Mouse (Mus musculus): Measurements from ENCODE around the gene Slf2. TPM values are rescaled to one million over a fixed set of nuclear protein-coding genes. Genes with fewer than 3 reads are reported as not detected.

Slf2 gene
- polyA plus RNA-seq, 1 experiment: 6.6 TPM

DNA sequence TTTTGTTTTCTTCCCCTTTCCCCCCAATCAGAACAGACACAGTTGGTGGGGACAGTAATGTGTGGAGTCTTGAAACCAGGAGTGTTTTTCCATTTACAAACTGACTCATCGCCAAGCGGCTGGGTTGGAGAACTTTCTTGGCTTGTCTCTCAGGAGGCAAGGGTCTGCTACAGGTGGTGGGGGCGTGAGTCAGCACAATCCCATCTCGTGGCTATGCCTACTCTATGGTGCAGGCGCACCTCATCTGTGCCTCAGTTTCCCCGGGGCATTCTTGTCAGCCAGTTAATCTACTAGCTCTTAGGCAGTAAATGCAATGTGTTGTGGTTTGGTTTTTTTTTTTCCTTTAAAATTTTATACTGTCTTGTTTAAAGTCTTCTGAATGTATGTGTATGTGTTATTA lies 52.4 kb downstream of the Slf2 start:
- Histone ChIP-seq H3K27me3 (ENCODE audit: control insufficient read depth, insufficient read depth, insufficient read length) (no peaks in the 10 kb centered on the region), H3K79me2 (ENCODE audit: control insufficient read depth, insufficient read depth) (no peaks in the 10 kb centered on the region), H3K4me3 (no peak overlapping the region), H3ac (ENCODE audit: control insufficient read depth, insufficient read length) (no peak overlapping the region), H3K4me2 (ENCODE audit: low read depth) (no peak overlapping the region), H3K36me3 (ENCODE audit: control insufficient read depth, insufficient read depth) (peaks cover 25% of the 10 kb centered on the region)
- TF ChIP-seq E2F4 (IDR thresholded peaks at IDR 0.05; ENCODE audit: insufficient read depth): no peak
- no peak for TF ChIP-seq TCF3 (IDR thresholded peaks at IDR 0.05; ENCODE audit: insufficient read length, low read depth)
- no peak for TF ChIP-seq MAX (IDR thresholded peaks at IDR 0.05; ENCODE audit: low read depth)
- TF ChIP-seq MYOG (IDR thresholded peaks at IDR 0.05; ENCODE audit: control insufficient read depth in 1 of 3, insufficient read depth in 1 of 3, insufficient read length in 2 of 3, low read depth in 2 of 3): no peak
- TF ChIP-seq USF1 (IDR thresholded peaks at IDR 0.05; ENCODE audit: low read depth): no peak
- TF ChIP-seq POLR2A (IDR thresholded peaks at IDR 0.05; ENCODE audit: insufficient read length, low read depth): no peak
- no peak for TF ChIP-seq TCF12 (IDR thresholded peaks at IDR 0.05; ENCODE audit: insufficient read depth, poor library complexity, severe bottlenecking)
- TF ChIP-seq REST (IDR thresholded peaks at IDR 0.05; ENCODE audit: insufficient read depth, insufficient read length): no peak
- TF ChIP-seq CEBPB (IDR thresholded peaks at IDR 0.05; ENCODE audit: insufficient read depth, poor library complexity, severe bottlenecking): no peak
- TF ChIP-seq POLR2AphosphoS2 (IDR thresholded peaks at IDR 0.05; ENCODE audit: insufficient read length, low read depth): no peak
- no peak for TF ChIP-seq SRF (IDR thresholded peaks at IDR 0.05; ENCODE audit: control insufficient read depth, insufficient read length, low read depth)
- TF ChIP-seq MYOD1 (IDR thresholded peaks at IDR 0.05; ENCODE audit: control insufficient read depth in 1 of 3, insufficient read length in 2 of 3, low read depth in 2 of 3): no peak

DNA sequence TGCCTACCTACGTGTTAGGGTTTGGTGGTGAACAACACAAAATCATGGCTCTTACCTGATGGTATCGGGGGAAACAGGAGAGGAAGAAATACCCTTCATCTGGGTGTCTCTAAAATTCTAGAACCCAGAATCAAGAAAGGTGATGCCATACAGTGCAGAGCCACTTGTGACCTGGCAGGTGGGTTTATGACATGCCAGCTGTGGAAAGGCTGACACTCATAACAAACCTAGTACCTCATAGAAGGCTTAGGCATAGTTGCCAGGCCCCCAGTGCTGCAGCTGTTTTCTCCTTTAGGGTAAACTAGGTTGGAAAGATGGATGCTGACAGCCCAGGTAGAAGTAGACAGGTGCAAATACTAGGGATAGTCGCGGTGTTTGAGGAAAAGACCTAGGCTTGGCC lies 53.5 kb downstream of the Slf2 start:
- Histone ChIP-seq H3K4me3 (no peak overlapping the region), H3K36me3 (ENCODE audit: control insufficient read depth, insufficient read depth) (peaks cover 19% of the 10 kb centered on the region), H3K4me2 (ENCODE audit: low read depth) (no peak overlapping the region), H3K27me3 (ENCODE audit: control insufficient read depth, insufficient read depth, insufficient read length) (peaks cover 3% of the 10 kb centered on the region), H3ac (ENCODE audit: control insufficient read depth, insufficient read length) (no peak overlapping the region), H3K79me2 (ENCODE audit: control insufficient read depth, insufficient read depth) (no peaks in the 10 kb centered on the region)
- no peak for TF ChIP-seq TCF12 (IDR thresholded peaks at IDR 0.05; ENCODE audit: insufficient read depth, poor library complexity, severe bottlenecking)
- no peak for TF ChIP-seq POLR2AphosphoS2 (IDR thresholded peaks at IDR 0.05; ENCODE audit: insufficient read length, low read depth)
- no peak for TF ChIP-seq MYOD1 (IDR thresholded peaks at IDR 0.05; ENCODE audit: control insufficient read depth in 1 of 3, insufficient read length in 2 of 3, low read depth in 2 of 3)
- no peak for TF ChIP-seq CEBPB (IDR thresholded peaks at IDR 0.05; ENCODE audit: insufficient read depth, poor library complexity, severe bottlenecking)
- no peak for TF ChIP-seq MAX (IDR thresholded peaks at IDR 0.05; ENCODE audit: low read depth)
- no peak for TF ChIP-seq POLR2A (IDR thresholded peaks at IDR 0.05; ENCODE audit: insufficient read length, low read depth)
- TF ChIP-seq E2F4 (IDR thresholded peaks at IDR 0.05; ENCODE audit: insufficient read depth): no peak
- no peak for TF ChIP-seq TCF3 (IDR thresholded peaks at IDR 0.05; ENCODE audit: insufficient read length, low read depth)
- TF ChIP-seq SRF (IDR thresholded peaks at IDR 0.05; ENCODE audit: control insufficient read depth, insufficient read length, low read depth): no peak
- TF ChIP-seq MYOG (IDR thresholded peaks at IDR 0.05; ENCODE audit: control insufficient read depth in 1 of 3, insufficient read depth in 1 of 3, insufficient read length in 2 of 3, low read depth in 2 of 3): no peak
- no peak for TF ChIP-seq REST (IDR thresholded peaks at IDR 0.05; ENCODE audit: insufficient read depth, insufficient read length)
- no peak for TF ChIP-seq USF1 (IDR thresholded peaks at IDR 0.05; ENCODE audit: low read depth)

DNA sequence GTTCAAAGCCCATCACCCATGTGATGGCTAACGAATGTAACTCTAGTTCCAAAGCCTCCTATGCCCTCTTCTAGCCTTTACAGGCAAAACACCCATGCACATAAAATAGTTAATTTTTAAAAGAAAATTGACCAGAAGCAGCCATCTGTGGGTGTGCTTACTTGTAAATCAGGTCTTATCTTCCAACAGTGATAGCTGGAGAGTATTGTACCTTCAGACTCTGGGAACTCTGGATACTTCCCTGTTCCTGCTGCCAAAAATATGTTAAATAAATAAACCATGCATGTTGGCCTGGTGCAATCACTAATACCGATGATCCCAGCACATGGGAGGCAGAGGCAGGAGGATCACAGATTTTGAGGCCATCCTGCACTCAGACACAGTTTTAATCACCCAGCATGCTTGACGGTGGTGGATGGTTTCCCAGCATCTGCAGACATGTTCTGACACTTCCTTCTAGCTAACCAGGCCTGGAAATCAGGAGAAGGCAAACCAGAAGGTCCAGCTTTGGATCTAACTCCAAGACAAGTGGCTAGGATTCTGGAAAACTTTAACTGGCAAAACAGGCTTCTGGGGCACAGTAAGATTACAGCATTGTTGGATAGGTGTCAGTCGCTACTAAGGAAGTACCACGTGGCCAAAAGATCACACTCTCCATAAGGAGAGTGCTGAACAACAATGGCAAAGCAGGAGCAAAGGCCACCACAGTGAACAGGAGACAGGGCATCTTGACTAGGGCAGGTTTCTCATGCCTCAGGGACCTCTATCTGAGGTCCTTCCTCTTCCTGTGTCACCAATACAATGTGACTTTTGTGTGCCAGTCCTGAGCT lies 54.4 kb downstream of the Slf2 start:
- Histone ChIP-seq H3K36me3 (ENCODE audit: control insufficient read depth, insufficient read depth) (peaks cover 11% of the 10 kb centered on the region), H3K4me3 (no peak overlapping the region), H3K79me2 (ENCODE audit: control insufficient read depth, insufficient read depth) (no peaks in the 10 kb centered on the region), H3ac (ENCODE audit: control insufficient read depth, insufficient read length) (no peak overlapping the region), H3K4me2 (ENCODE audit: low read depth) (no peak overlapping the region), H3K27me3 (ENCODE audit: control insufficient read depth, insufficient read depth, insufficient read length) (peaks cover 5% of the 10 kb centered on the region)
- TF ChIP-seq REST (IDR thresholded peaks at IDR 0.05; ENCODE audit: insufficient read depth, insufficient read length) (no peak), E2F4 (IDR thresholded peaks at IDR 0.05; ENCODE audit: insufficient read depth) (no peak), POLR2A (IDR thresholded peaks at IDR 0.05; ENCODE audit: insufficient read length, low read depth) (no peak), POLR2AphosphoS2 (IDR thresholded peaks at IDR 0.05; ENCODE audit: insufficient read length, low read depth) (peak; percentile 38), CEBPB (IDR thresholded peaks at IDR 0.05; ENCODE audit: insufficient read depth, poor library complexity, severe bottlenecking) (no peak), TCF12 (IDR thresholded peaks at IDR 0.05; ENCODE audit: insufficient read depth, poor library complexity, severe bottlenecking) (no peak), TCF3 (IDR thresholded peaks at IDR 0.05; ENCODE audit: insufficient read length, low read depth) (no peak)

DNA sequence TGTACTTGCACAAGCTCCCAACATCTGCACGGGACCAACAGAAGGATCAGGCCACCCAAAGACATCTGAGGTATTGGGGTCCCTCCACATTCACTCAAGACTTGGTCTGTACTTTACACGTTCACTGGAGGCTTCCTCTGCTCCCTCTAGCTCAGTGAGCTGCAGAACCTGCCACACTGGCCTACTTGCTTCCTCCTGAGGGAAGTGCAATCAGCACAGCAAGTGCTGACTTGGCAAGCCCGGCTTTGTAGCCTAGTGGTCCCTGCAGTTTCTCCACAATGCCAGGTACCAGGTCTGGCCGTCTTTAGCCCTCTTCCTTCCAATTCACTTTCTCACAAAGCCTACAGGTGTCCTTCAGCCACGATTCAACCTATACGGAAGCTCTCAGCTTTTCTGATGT lies 56.1 kb downstream of the Slf2 start:
- H3ac ChIP-seq (ENCODE audit: control insufficient read depth, insufficient read length): no peak overlapping the region
- H3K79me2 ChIP-seq (ENCODE audit: control insufficient read depth, insufficient read depth): no peaks in the 10 kb centered on the region
- H3K27me3 ChIP-seq (ENCODE audit: control insufficient read depth, insufficient read depth, insufficient read length): peaks cover 5% of the 10 kb centered on the region
- H3K36me3 ChIP-seq (ENCODE audit: control insufficient read depth, insufficient read depth): no peaks in the 10 kb centered on the region
- TF ChIP-seq MAX (IDR thresholded peaks at IDR 0.05; ENCODE audit: low read depth) (no peak), MYOG (IDR thresholded peaks at IDR 0.05; ENCODE audit: control insufficient read depth in 1 of 3, insufficient read depth in 1 of 3, insufficient read length in 2 of 3, low read depth in 2 of 3) (no peak), MYOD1 (IDR thresholded peaks at IDR 0.05; ENCODE audit: control insufficient read depth in 1 of 3, insufficient read length in 2 of 3, low read depth in 2 of 3) (no peak)
- H3K4me2 ChIP-seq (ENCODE audit: low read depth): no peak overlapping the region
- H3K4me3 ChIP-seq: no peak overlapping the region

DNA sequence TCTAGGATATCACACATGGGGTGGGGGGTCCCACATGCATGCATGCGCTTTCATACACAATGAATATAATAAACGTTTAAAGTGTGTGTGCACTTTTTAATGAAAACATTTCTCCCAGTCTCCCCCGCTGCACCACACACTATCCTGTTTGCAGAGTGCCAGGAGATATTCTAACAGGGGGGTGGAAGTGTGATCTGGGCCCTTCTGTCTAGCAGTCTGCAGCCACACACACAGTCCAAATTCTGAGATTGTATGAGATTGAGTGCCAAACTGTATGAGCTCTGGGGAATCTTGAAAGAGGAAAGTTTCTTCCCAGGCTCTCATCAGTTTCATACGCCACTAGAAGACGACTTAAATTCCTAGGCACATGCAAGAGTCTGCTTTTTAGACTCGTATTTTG lies 56.9 kb downstream of the Slf2 start:
- Histone ChIP-seq H3K27me3 (ENCODE audit: control insufficient read depth, insufficient read depth, insufficient read length) (peaks cover 5% of the 10 kb centered on the region), H3ac (ENCODE audit: control insufficient read depth, insufficient read length) (no peak overlapping the region), H3K4me3 (no peak overlapping the region), H3K4me2 (ENCODE audit: low read depth) (no peak overlapping the region), H3K79me2 (ENCODE audit: control insufficient read depth, insufficient read depth) (no peaks in the 10 kb centered on the region), H3K36me3 (ENCODE audit: control insufficient read depth, insufficient read depth) (no peaks in the 10 kb centered on the region)
- TF ChIP-seq REST (IDR thresholded peaks at IDR 0.05; ENCODE audit: insufficient read depth, insufficient read length): no peak
- no peak for TF ChIP-seq TCF12 (IDR thresholded peaks at IDR 0.05; ENCODE audit: insufficient read depth, poor library complexity, severe bottlenecking)
- TF ChIP-seq TCF3 (IDR thresholded peaks at IDR 0.05; ENCODE audit: insufficient read length, low read depth): no peak
- no peak for TF ChIP-seq MYOD1 (IDR thresholded peaks at IDR 0.05; ENCODE audit: control insufficient read depth in 1 of 3, insufficient read length in 2 of 3, low read depth in 2 of 3)
- no peak for TF ChIP-seq SRF (IDR thresholded peaks at IDR 0.05; ENCODE audit: control insufficient read depth, insufficient read length, low read depth)
- no peak for TF ChIP-seq CEBPB (IDR thresholded peaks at IDR 0.05; ENCODE audit: insufficient read depth, poor library complexity, severe bottlenecking)
- TF ChIP-seq POLR2A (IDR thresholded peaks at IDR 0.05; ENCODE audit: insufficient read length, low read depth): no peak
- no peak for TF ChIP-seq E2F4 (IDR thresholded peaks at IDR 0.05; ENCODE audit: insufficient read depth)
- TF ChIP-seq MYOG (IDR thresholded peaks at IDR 0.05; ENCODE audit: control insufficient read depth in 1 of 3, insufficient read depth in 1 of 3, insufficient read length in 2 of 3, low read depth in 2 of 3): no peak
- TF ChIP-seq USF1 (IDR thresholded peaks at IDR 0.05; ENCODE audit: low read depth): no peak
- no peak for TF ChIP-seq MAX (IDR thresholded peaks at IDR 0.05; ENCODE audit: low read depth)
- no peak for TF ChIP-seq POLR2AphosphoS2 (IDR thresholded peaks at IDR 0.05; ENCODE audit: insufficient read length, low read depth)
